Mouse (Mus musculus): Measurements from ENCODE around the gene Prph.

Gene Prph

GRCm38 (mm10) chr15:99055040-99055439, at the start of gene Prph:
Gene Prph (plus strand): TSS chr15:99055174.
- in situ Hi-C loops (cut with MboI, MseI): loop anchor here (5.0 kb wide), 1 partner anchor 47 kb away; no protein-coding TSS in a partner anchor

GRCm38 (mm10) chr15:99008801-99009241, 46.2 kb upstream of the Prph start:
- in situ Hi-C loops (cut with MboI, MseI): no loop called here

- in situ Hi-C loops (cut with MboI, MseI): no loop called here
These were observed 44.1 kb upstream of the Prph start for GRCm38 (mm10) chr15:99010896-99011295.

- in situ Hi-C loops (cut with MboI, MseI): no loop called here
These were observed 43.0 kb upstream of the Prph start for GRCm38 (mm10) chr15:99011946-99012345.

GRCm38 (mm10) chr15:99014496-99015030, 40.4 kb upstream of the Prph start:
- in situ Hi-C loops (cut with MboI, MseI): no loop called here

- in situ Hi-C loops (cut with MboI, MseI): no loop called here
These were observed 37.6 kb upstream of the Prph start for GRCm38 (mm10) chr15:99017355-99017761.

- in situ Hi-C loops (cut with MboI, MseI): no loop called here
These were observed 37.0 kb upstream of the Prph start for GRCm38 (mm10) chr15:99017986-99018385.

- in situ Hi-C loops (cut with MboI, MseI): no loop called here
These were observed 36.3 kb upstream of the Prph start for GRCm38 (mm10) chr15:99018630-99019029.

GRCm38 (mm10) chr15:99019436-99019835, 35.5 kb upstream of the Prph start:
- in situ Hi-C loops (cut with MboI, MseI): no loop called here

- in situ Hi-C loops (cut with MboI, MseI): no loop called here
These were observed 34.8 kb upstream of the Prph start for GRCm38 (mm10) chr15:99020171-99020570.

GRCm38 (mm10) chr15:99021255-99021654, 33.7 kb upstream of the Prph start:
- in situ Hi-C loops (cut with MboI, MseI): no loop called here

- in situ Hi-C loops (cut with MboI, MseI): no loop called here
These were observed 30.2 kb upstream of the Prph start for GRCm38 (mm10) chr15:99024668-99025314.

- in situ Hi-C loops (cut with MboI, MseI): no loop called here
These were observed 29.6 kb upstream of the Prph start for GRCm38 (mm10) chr15:99025414-99025813.

GRCm38 (mm10) chr15:99026259-99026658, 28.7 kb upstream of the Prph start:
- in situ Hi-C loops (cut with MboI, MseI): no loop called here

GRCm38 (mm10) chr15:99027116-99027515, 27.9 kb upstream of the Prph start:
- in situ Hi-C loops (cut with MboI, MseI): no loop called here

GRCm38 (mm10) chr15:99028874-99029458, 26.0 kb upstream of the Prph start:
- in situ Hi-C loops (cut with MboI, MseI): no loop called here

- in situ Hi-C loops (cut with MboI, MseI): loop anchor here (5.0 kb wide), 1 partner anchor 98 kb away; the partner anchor contains the start of gene Tuba1b
These were observed 25.1 kb upstream of the Prph start, which contains the start of gene Tuba1c for GRCm38 (mm10) chr15:99029619-99030584. Gene Tuba1c (plus strand): TSS chr15:99029891.

GRCm38 (mm10) chr15:99030585-99031387, 24.2 kb upstream of the Prph start:
- in situ Hi-C loops (cut with MboI, MseI): loop anchor here (5.0 kb wide), 1 partner anchor 98 kb away; the partner anchor contains the start of gene Tuba1b

GRCm38 (mm10) chr15:99031388-99031675, 23.6 kb upstream of the Prph start:
- in situ Hi-C loops (cut with MboI, MseI): loop anchor here (5.0 kb wide), 1 partner anchor 99 kb away; the partner anchor contains the start of gene Tuba1b

GRCm38 (mm10) chr15:99032041-99032725, 22.8 kb upstream of the Prph start:
- in situ Hi-C loops (cut with MboI, MseI): loop anchor here (5.0 kb wide), 1 partner anchor 100 kb away; the partner anchor contains the start of gene Tuba1b

Data from T-helper 1 cell (primary cell).